Mouse (Mus musculus) left cerebral cortex, postnatal 14 days (tissue): Measurements from ENCODE around the gene Xkr7. TPM values are rescaled to one million over a fixed set of nuclear protein-coding genes. Genes with fewer than 3 reads are reported as not detected.

Experiments
- DNase-seq, 2 experiments: peaks; one replicate each; pipeline ENCODE4 v3.0.0; 2021 to 2022; ENCODE audit warnings: low spot score in 2 of 2, mixed read lengths in 1 of 2
- intact Hi-C: fragments of 180-260 bp; cut with DNase I; formaldehyde crosslinking; loops from one replicate; pipeline ENCODE4 v1.15.1; 2025
- total RNA-seq, 2 experiments: library from RNA; stranded (reverse); gene quantifications; 2 replicates each; pipeline ENCODE4 v1.2.3; 2021

The Xkr7 gene
- total RNA-seq, 2 experiments from 2014 or later: 7.4 to 8.5 TPM

GRCm38 (mm10) chr2:153030422-153030821 lies 1.2 kb upstream of the Xkr7 start:
- no peak for DNase-seq
- intact Hi-C loops: no loop called here

GRCm38 (mm10) chr2:153032083-153032842 lies 611 bp downstream of the Xkr7 start:
- intact Hi-C loops: no loop called here
- DNase-seq: peak; percentile 33 to 66

DNA sequence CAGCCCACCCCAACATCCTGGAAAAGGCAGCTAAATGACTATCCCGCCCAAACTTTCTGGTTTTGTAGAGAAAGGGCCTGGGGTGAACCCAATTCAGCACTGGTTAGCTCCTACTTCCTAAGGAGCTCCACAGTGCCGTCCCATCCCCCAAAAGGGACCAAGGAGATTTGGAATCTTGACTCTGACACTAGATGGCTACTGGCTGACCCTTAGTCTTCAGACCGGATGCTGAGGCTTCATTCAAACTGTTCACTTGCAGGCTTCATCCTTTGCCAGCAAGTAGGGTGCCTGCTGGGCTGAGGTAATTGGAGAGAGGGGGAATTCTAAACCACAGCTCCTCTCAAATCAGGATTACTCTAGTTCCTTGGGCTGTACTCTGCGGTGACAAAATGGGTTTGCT lies 1.3 kb downstream of the Xkr7 start:
- intact Hi-C loops: no loop called here

DNA sequence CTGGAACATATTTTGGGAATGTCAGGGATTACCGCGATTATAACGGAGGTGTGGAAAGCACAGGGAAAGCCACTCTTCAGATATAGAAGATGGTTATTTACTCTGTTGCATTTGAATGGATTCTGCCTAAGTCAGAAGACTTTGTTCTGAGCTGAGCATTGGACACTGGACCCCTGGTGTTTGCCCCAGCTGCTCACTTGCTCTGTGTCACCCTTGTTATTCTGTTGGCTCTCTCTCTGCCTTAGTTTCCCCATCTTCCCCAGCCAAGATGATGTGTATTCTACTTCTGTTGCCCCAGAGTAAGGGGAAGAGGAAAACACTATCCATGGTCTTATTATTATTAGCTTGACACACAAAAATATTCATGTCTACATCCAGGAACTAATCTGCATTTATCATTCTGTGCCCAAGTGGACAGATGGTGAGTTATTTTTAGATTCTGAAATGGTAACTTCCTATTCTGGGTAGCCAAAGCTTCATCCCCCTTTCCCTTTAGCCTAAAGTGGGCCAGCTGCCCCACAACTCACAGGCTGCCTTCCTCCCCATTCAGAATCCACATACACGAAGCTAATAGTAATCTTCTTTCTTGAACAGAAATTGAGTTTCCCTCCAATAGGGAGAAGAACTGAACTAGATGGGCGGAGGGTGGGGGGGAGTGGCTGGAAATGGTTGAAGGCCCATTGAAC lies 2.0 kb downstream of the Xkr7 start:
- intact Hi-C loops: no loop called here
- DNase-seq: no peak

More for the DNA sequence above, 1.3 kb downstream of the Xkr7 start:
- DNase-seq: peak in 1 of 2 experiments; percentile 26

GRCm38 (mm10) chr2:153036690-153037089 lies 5.0 kb downstream of the Xkr7 start:
- DNase-seq: no peak
- intact Hi-C loops: no loop called here

GRCm38 (mm10) chr2:153043886-153044285 lies 12.2 kb downstream of the Xkr7 start:
- peak; percentile 30 to 40 for DNase-seq
- intact Hi-C loops: no loop called here

DNA sequence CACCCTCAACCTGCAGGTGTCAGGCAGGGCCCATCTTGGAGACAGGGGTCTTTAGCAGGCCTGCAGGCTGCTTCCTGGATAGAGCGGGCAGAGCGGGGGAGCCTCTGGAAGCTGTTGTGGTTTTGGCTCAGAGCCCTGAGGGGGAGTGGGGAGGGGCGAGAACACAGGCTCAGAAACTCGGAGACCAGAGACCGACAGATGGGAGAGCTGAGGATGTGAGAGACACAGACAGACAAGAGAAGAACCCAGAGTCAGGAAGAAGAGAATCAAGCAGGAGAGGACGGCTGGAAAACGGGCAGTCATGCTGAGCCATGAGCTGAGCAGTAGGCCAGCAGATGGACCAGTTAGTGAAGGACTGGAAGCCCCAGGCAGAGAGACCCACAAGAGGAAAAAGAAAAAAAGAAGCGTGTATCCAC lies 14.2 kb downstream of the Xkr7 start:
- intact Hi-C loops: no loop called here
- DNase-seq: peak; percentile 61 to 70

DNA sequence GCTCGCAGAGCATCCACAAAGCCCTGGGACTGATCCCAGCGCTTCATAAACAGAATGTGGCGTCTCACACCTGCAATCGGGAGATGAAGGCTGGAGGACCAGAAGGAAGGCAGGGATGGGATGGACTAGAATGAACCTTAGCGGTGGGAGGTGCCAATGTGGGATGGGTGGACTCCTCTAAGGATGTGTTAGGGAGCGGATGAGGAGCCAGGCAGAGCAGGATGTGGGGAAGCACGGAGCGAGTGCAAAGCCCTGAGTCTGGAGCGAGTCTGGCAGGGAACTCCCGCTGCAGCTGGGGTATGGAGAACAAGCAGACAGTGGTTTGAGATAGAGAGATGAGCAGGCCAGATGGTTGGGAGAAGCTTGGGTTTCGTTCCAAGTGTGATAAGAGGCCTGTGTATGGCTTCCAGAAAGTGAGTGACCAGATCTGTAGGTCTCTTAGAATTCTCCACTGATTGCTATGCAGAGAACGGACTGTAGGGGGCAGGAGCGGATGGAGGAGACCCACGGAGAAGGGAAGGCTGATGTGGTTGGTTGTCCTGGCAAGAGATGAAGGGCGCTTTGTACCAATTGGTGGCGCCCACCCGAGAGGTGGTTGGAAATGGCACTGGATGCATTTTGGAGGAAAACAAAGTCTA lies 16.3 kb downstream of the Xkr7 start:
- intact Hi-C loops: no loop called here
- peak; percentile 68 to 70 for DNase-seq

DNA sequence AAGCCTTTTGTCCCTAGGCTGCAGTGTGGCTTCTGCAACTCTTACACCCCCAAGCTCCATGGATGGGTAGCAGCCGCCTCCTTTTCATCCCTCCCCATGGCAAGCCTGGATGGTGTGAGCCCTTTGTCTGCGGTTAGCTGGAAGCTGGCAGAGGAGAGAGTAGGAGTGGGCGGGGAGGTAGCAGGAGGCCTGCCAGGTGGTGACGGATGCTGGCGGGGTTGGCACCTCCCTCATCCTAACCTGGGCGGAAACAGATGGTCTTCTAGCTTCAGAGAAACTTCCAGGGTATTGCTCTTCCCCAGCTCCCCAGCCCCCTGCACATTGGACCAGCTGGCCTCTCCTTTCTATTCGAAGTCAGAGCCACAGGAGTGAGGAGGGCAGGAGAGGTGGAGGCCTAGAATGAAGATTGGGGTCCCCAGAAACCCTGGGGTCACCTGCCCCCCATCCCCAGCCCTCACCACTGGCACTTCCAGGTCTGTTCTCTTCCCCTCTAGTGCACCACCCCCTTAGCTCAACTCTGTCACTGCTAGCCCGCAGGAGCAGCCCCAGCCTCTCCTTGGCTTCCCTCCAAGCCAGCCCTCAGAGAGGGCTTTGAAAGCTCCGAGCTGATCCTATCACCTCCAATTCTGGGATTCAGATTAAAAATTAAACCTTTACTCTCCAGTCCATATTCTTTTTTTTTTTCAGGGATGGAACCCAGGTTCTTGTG lies 17.8 kb downstream of the Xkr7 start:
- intact Hi-C loops: no loop called here
- DNase-seq: no peak

DNA sequence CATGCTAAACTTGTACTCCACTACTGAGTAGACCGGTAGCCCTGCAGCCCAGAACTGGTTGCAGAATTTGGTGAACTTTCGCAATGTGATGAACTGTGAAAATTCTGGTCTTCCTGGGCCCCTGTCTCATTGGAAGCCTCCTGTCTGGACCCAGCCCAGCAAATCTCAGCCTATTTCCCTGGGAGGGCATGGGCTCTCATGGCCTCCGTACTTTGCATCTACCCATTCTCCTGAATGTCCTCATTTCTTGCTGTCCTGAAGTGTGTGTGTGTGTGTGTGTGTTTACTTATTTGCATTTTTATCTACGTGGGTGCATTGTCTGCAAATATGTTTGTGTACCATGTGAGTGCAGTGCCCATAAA lies 18.3 kb downstream of the Xkr7 start:
- DNase-seq: no peak
- intact Hi-C loops: no loop called here

GRCm38 (mm10) chr2:153051095-153051494 lies 19.4 kb downstream of the Xkr7 start:
- DNase-seq: no peak
- intact Hi-C loops: no loop called here

DNA sequence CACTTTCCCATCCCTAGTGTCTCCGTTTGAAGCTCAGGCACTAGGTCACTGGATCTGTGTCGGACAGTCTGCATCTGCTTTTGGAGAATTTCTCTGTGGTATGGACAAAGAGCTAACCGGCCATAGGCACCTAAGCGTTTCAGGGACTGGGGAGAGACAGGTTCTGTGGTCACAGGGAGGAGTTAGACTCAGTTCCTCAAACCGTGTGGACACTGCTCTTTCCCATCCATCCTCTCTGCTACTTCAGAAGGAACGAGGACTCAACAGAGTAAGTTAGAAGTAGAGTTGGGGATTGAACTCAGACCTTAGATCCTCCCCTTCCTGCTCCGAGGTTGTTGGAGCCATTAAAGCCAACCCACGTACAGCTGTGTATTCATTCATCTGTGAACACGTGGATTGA lies 19.9 kb downstream of the Xkr7 start:
- intact Hi-C loops: no loop called here
- no peak for DNase-seq

DNA sequence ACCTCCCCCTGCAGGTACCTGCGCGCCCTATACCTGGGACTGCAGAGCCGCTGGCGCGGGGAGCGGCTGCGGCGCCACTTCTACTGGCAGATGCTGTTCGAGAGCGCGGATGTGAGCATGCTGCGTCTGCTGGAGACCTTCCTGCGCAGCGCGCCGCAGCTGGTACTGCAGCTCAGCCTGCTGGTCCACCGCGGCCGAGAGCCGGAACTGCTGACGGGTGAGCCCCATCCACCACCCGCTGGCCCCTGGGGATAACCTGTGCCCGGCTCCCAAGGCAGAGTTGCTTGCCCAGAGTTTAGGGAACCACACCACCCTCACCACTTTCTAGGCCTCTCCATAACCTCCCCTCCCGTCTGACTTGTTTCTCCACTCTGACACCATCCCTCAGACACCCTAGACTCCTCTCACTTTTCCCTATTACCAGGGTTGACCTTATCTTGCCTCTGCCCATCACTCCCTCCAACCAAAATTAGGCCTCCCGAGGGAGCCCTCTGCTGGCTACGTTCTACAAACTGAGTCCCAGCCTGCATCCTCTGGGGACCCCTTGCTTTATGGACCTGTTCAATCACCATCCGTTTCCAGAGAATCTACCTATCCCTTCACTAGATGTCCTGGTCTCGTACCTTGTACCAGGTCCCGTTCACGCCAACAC lies 21.2 kb downstream of the Xkr7 start:
- intact Hi-C loops: no loop called here
- no peak for DNase-seq

DNA sequence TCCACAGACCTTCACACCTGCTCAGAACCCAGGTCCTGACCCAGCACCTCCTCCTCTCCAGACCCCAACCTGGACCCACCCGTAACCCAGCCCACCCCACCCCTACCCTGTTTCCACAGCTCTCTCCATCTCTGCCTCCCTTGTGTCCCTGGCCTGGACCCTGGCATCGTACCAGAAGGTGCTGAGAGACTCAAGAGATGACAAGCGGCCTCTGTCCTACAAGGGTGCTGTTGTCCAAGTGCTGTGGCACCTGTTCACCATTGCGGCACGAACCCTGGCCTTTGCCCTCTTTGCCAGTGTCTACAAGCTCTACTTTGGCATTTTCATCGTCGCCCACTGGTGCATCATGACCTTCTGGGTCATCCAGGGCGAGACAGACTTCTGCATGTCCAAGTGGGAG lies 22.2 kb downstream of the Xkr7 start:
- intact Hi-C loops: no loop called here
- no peak for DNase-seq

GRCm38 (mm10) chr2:153055270-153055920 lies 23.7 kb downstream of the Xkr7 start:
- no peak for DNase-seq
- intact Hi-C loops: no loop called here

GRCm38 (mm10) chr2:153058365-153058764 lies 26.7 kb downstream of the Xkr7 start:
- DNase-seq: no peak
- intact Hi-C loops: no loop called here

- intact Hi-C loops: no loop called here
- no peak for DNase-seq
Observed at GRCm38 (mm10) chr2:153060216-153060615, 28.6 kb downstream of the Xkr7 start.

GRCm38 (mm10) chr2:153063394-153063793 lies 31.7 kb downstream of the Xkr7 start:
- DNase-seq: no peak
- intact Hi-C loops: no loop called here
